Mouse (Mus musculus): ENCODE measurements at regions not wholly inside any gene's neighbourhood (a gene's known extent, or its start where the extent isn't known, plus 50 kb on each side); places are given as distances from the start of the nearest gene placed in this dataset.

DNA sequence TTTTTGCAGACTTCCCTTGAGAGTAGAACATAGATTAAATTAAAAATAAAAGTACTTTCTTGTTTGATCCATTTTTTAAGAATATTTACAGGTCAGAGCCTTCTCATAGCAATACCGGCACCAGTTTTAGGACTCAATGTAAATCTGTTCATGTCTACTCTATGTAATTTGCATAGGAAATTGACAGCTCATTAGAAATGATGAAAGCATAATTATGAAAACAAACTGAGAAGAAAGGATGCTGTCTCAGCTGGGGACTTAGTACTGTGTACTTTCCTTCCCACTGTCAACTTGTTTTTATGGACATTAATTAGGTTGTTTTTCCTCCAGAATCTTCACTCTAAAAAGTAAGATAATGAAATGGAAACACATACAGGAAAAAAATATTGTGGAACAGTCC lies 3344.8 kb upstream of the Gm6569 start:
- DNase-seq, result no peak

DNA sequence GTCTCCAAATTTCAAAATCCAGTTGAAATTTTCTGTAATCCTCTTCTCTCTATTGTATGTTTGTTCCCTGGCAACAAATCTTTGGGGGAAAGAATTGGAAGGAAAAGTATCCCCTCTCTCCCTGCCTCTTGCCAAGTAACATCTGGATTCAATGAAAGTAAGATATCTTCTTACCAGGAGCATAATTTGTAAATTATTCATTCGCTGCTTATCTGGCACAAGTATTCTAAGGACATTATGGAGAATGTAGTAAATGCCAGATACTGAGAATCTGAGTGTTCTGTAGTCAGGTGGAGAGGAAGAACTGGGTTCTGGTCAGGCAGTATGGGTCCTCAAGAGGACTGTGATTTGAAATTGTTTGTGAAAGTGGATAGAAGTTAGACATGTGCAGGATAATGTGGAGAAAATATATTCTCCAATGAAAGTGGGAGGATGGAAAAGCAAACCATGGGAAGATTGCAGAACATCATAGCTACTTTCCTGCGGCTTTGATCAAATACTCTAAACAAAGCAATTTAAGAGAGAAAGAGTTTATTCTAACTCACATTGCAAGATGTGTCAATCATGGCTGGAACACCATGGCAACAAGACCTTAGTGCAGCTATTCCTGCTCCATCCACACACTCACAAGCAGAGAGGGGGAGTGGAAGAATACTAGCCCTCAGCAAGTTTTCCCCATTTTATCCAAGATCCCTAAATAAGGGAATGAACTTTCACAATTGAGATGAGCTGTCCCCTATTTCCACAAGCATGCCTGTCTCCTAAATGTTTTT lies 3327.1 kb upstream of the Gm6569 start:
- DNase-seq, result no peak

DNA sequence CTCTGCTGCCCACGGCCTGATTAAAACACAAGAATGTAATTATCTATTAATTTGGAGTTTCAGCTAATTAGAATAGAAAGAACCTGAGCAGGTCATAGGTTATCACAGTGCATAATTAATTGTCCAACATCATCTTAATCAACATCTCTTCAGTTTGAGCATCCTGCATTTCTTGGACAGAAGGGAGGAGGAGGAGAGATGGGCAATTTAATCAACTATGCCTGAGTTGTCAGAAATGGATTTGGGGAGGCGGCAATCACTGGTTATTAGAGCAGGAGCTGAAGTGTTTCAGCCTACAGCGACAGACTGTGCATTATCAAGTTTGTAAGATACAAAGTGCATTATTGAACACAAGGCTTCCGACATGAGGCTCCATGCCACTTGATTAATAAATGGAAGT lies 3313.8 kb upstream of the Gm6569 start:
- DNase-seq, result no peak

DNA sequence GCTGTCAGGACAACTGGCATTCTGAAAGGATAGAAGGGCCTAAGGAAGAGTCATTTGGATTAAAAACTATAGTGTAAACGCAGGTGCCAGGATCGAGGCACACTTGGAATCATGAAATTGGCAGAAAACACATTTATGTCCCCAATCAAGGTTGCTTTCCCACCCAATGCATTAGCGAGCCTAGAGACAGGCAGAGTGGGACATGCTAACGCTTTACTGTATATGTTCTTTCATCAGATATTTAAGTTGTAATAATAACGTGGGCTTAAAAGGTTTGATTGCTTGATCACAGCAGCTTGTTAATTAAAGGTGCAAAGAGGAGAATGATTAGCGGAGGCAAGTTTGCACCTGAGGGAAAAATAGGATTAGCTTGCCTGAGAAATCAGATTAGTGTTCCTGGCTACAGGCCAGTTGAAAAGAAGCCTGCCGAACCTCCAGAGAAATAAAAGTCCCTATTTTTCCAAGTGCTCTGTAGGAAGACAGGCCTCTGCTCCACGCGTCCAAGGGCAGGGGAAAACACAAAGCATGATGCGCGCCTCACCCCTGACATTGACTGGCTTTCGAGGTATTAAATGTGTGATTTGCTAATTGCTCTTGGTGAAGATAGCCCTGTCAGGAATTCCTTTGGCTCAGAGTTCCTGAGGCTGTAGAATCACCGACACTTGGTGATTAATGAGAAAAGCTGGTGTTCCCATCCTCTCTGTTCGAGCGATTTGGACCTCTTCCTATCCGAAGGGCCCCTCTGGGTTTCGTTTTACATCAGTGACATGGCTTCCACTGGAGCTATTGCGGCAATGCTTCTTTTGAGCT lies 3279.4 kb upstream of the Gm6569 start:
- peak; percentile 75 to 76 for DNase-seq

DNA sequence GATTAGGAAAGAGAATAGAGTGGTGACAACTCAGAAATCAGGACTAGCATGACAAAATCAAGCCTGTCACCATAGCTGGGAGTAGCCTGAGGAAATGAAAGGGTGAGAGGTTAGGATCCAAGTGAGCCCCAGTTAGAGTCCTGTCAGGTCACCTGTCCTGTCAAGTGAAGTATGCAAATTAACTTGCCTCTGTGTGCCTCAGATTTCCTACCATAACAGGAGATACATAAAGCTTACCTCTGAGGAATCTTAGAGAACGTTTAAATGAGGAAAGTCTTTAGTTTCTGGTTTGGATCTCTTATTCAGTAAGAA lies 3278.8 kb upstream of the Gm6569 start:
- DNase-seq, result no peak

DNA sequence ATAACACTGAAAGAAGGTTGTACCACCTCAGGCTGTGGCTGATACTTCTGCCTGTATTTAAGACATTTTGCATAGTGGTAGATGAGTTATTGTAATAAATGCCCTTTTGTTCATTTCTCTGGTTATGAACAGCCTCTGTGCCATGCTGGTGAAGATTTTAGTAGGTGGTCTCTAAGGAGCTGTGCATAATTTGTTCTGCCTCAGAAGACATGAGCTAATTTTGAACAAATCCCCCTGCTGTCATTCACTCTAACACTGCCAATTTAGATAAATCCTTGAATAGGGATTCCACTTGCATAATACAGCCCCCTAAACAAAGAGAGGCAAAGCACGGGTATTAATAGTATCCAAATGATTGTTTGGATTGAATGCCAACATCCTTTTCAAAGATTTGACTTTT lies 3240.1 kb upstream of the Gm6569 start:
- DNase-seq, result peak; percentile 55 to 68

DNA sequence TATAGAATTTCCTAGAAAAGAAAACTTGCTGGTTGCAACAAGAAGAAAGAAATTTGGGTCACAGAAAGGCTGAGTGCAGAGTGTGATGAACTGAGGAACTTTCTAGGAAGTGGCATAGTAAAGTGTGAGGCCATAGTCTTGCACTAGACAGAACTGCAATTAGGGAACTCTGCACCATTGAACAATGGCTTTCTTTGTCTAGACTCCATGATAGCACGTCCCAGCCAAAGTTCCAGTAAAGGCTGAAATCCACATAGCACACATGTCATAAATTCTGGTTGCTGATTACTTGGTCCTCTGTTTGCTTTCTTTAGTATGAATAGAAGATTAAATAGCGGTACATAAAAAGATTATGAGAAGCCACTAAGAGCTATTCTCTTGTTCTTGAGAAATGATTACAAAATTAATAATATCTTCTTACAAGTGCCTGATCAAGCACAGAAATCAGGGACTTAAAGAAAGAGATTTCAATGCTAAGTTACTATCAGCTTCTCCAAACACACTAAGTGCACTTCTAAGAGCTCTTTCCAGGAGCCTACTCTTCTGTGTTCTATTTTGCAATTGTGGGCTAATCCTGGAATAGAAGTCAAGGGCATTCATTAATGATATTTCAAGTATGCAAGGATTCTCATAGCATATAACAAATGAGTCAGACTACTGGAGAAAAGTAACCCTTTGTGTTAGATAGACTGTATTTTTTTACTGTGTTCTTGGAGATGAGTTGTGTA lies 3233.4 kb upstream of the Gm6569 start:
- DNase-seq, result no peak

DNA sequence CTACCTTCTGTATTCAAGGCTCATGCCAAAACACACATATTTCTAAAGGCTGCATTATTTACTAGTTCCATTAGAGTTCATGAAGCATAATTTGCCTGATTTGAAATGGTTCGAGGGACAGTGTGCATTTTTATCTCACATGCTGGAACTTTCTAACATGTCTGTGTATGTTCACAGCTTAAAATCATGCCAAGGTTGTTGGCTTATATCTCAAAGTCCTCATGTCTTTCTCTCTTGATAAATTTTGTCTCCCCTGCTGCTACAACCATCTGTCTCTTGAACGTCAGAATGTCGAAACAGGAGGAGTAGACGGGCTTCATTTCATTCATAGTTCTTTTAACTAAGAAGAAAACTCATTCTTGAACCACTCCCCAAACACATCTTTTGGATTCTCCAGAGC lies 3229.1 kb upstream of the Gm6569 start:
- peak; percentile 78 to 79 for DNase-seq

DNA sequence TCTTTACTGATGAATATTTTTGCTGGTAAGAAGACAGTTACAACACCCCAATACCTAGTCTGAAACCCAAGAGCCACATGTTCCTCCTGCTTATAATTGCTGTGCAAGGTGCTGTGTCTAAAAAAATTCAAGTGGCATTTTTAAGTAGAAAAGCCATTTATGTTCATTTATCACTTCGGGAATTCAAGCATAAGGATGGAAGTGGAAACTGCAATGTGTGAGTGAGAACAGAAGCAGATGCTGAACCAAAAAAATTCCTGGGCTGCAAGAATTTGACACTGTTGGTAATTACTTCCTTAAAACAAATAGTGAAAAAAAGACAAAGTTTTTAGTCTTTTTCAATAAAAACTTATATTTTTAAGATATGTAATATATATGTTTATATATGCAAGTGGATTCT lies 3227.5 kb upstream of the Gm6569 start:
- DNase-seq, result no peak

DNA sequence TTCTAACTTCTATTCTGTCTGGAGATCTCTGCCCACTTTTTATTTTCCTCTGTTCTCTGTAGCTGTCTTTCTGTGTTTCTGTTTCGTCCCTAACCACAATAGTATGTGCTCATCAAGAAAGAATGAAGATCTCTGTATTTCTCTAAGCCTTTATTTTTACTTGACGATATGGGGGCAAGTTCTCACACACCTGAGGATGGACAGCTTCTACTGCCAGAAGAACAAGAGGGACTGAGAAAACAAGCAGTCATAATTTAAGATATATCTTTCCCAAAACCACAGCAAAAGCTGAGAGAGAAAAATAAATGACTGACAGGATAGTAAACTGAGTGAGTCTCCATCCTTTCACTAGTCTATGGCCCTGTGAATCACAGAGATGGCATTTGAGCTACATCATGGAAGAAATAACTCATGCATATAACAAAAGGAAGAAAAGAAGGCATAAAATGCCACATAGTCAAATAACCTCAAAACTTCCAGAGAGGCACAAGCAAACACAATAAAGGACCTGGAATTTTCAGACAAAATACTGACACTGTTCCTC lies 3216.2 kb upstream of the Gm6569 start:
- DNase-seq, result no peak

DNA sequence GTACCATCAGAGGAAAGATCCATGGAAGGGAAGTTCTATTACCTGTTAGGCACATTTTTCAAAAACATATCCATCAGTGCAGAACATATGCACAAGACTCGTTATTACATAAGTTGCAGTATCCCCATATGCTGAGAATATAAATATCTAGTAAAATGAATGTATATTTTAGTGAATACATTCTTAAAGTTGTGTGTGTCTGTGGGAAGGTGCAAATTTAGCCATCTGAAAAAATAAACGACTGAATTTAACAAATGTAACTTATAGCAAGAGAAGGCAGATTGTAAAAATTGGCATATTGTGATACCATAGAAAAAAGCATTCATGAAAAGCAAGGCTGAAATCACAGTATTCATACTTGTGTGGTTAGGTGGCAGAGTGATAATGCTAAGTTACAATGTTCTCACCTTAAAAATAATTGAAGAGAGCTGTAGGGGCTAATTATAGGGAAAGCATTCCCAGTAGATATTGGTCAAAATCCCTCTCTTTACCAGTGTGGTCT lies 3193.3 kb upstream of the Gm6569 start:
- DNase-seq, result no peak

DNA sequence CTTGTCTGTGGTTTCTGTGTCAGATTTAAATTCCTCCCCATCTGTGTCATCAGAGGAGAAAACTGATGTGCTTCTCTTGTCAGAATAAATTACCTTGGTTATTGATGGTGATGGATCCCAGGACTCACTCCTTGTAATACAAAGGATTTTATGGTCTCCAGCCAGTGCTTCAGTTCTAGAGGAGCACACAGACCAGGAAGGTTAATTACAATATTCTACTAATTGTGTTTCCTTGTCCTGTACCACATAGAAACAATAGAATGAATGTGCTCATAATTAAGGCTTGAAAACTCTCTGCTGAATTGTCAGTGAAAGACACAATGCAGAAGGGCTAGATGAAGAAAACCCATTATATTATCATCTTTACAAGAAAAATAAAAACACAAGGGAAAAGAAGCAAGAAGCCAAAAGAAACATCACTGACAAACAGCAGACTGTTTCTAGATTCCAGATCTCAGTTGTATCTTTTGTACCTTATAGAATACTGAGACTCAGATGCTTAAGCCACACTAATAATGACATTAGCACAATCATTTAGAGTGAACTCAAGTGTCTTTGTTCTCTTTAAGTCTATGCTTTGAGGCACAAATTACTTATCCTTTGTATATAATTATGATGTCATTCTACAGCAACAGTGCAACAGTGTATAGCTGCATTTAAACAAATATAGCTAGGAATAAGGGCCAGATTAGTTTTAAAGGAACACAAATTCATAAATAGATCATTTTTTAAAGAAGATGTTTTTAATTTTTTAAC lies 3189.7 kb upstream of the Gm6569 start:
- no peak for DNase-seq

DNA sequence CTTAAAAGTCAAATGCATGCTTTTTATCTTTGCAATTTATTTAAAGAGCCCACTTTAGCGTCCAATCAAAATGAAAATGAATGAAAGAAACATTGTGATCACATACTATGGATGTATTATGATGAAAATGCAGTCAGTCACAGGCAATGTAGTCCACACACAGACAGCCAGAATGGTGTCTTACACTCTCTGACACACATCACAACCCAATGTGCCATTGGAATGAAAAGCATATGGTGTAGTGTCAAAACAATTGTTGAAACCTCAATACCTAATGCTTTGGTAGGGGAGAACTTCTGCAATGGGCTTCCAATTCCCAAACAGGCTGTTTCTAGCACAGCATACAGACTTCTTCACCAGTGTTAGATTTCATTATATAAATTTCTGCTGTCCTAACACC lies 3158.8 kb upstream of the Gm6569 start:
- DNase-seq, result no peak

DNA sequence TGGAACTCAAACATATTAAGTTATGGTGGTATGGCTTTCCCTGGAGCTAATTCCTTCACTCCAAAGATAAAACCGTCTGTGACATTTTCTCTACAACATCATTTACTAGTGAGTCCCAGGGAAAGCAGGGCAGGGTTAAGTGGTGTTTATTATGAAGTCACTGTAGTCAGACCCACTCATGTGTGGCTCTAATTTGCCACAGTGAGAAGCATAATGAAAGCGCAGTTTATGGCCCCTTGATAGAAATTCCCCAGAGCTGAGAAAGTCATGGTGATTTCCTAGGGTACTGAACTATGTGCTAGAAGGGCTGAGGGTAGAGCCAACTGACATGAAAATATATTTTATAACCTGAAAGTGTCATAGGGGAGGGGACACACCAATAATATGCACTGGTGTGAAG lies 3129.8 kb upstream of the Gm6569 start:
- DNase-seq, result no peak

DNA sequence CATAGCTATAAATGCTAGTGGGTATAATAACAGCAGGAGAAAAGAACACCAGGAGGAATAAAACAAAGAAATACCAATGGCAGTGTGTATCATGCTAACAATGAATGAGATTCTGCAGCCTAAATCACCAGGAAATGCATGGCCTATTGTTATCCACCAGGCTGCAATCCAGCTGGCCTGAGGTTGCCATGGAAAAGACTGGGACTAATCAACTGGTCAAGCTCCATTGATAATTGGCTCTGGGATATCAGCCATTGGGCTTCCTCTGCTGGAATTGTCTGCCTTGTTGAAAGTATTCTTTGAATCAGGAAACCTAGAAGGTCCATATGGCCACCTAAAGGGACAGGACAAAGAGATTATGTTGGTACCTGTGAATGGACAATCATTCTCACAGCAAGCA lies 3120.6 kb upstream of the Gm6569 start:
- DNase-seq, result peak; percentile 15 to 34

DNA sequence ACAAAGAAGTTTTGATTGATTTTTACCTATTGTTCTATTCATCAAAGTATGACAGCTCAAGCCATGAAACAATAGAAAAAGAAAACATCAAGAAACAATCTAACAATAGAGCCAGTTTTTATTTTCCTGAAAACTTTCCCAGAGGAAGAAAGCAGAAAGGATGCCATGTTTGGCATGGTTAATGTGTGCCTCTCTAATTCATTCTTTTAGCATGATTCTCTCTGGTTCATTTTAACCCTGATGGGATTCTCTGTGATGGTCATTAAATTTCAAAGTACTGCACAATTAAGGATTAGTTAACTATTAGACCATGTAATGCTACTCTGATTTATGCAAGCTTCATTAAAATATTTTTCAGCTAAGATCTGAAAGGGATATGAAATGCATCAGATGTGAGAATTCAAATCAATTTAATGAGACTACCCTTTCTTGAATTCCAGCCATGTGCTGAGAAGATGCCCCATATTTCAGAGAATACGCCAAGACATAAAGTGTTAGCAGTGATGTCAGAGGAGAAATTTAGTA lies 3106.9 kb upstream of the Gm6569 start:
- DNase-seq, result no peak

DNA sequence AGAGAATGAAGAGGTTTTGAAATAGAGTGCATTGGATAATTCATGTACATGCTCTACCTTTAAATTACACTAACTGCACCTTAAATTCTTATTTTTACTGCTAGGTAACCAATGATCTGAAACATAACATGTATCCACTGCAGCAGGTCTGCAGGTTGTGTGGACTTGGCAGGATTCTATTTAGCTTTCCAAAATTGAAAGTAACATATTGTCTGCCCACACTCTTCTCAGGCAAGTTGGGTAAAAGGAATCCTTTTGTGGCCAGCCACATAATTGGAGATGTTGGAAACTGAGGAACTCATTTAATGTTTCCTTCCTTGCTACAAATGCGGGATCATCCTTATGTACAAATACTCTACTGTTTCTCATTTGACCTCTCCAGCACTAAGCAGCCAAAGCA lies 3106.4 kb upstream of the Gm6569 start:
- DNase-seq, result no peak

DNA sequence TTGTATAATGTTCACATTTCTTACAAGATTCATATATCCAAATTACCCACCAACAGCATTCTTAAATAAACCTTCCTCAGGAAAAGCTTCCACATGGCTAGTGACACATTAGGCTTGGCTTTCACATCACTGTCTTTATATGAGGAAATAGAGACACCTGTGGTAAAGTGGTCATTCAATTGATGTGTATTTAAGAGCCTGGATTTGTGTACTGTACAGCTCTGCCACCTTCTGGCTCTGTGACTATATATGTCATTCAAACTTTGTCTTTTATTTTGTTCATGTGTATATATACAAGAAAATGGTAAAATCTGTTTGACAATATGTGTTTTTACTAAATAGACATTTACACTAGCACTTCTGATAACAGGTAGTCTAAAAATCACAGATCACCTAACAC lies 3090.1 kb upstream of the Gm6569 start:
- DNase-seq, result peak; percentile 24 to 25

DNA sequence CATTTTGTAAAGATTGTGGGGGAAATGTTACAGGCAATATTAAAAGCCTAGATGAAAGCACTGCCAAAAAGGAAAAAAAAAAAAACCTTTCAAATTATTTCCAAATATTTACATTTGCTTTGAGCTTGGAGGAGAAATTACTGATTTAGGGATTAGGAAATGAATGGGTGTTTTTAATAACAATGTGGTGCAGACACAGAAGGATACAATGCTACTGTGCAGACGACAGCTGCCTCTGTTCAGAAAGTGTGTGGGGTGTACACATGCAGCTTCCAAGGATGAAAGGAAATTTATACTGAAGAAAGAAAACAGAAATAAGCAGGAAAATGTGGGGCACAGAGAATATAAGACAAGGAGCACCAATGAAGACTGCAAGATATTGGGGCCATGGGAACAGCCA lies 3070.3 kb upstream of the Gm6569 start:
- DNase-seq, result no peak

DNA sequence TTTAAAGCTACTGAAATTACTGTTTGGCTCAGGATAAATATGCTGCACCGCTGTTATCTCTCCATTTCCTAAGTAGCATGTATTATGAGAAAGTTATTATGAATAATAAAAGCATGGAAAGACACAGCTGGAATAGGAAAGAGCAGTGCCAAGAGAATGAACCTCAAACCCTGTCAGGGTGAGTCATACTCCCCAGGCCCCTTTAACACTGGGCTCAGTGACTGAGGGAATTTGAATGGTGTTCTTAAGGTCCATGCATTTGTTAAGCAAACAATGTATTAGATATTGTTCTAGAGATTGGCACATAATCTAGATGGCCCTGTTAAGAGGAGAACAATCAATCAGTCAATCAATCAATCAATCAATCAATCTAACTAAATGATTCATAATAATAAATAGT lies 3069.8 kb upstream of the Gm6569 start:
- DNase-seq, result no peak

DNA sequence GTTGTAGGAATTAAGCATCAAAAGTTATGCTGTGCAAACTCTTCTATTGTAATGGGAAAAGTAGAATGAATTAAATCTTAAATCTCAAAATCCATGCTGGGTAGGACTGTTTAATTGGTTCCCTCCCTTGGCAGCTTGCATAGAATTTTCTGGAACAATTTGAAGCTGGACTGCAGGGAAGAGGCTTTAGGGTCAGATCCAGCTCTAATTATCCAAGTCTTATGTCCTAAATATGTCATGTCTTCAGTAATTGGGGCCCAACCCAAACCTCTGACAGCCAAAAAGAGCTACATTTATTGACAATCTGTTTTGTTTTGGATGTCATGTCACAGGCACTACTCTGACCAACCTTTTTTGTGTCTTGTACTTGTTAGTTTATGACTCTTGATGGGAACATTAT lies 3068.9 kb upstream of the Gm6569 start:
- no peak for DNase-seq
